Mouse (Mus musculus) stomach, embryonic 14.5 days (tissue): Measurements from ENCODE around the gene Rtraf. TPM values are rescaled to one million over a fixed set of nuclear protein-coding genes. Genes with fewer than 3 reads are reported as not detected.

Source experiments
- polyA plus RNA-seq: library from polyadenylated mRNA; unstranded; fragments of >200 nt; fragmentation: Nextera tagmentation; extraction: Ambion mirVana; gene quantifications from 2 replicates; pipeline ENCODE4 v1.2.1, GENCODE M21; 2014

Gene Rtraf
- polyA plus RNA-seq, 1 experiment from 2014 or later, result 218 TPM

Other genes starting within 250 kb of the Rtraf start
- gene Gm2237, start 238.7 kb downstream of the Rtraf start, polyA plus RNA-seq, result 4.6 and 4.8 TPM in 2 replicates
- not detected in 2 replicates for gene Gm5458, start 221.2 kb downstream of the Rtraf start, polyA plus RNA-seq
- gene Nid2, start 72.6 kb downstream of the Rtraf start, polyA plus RNA-seq, result 81.2 and 90.5 TPM in 2 replicates
- 66.1 and 72.5 TPM in 2 replicates for gene Gng2, start 153.8 kb upstream of the Rtraf start, polyA plus RNA-seq